Mouse (Mus musculus) embryonic fibroblast, embryonic 13.5 days (primary cell): ENCODE results near the gene Ggcx.

Experiments
- CTCF ChIP-seq: IDR thresholded peaks from 2 replicates; pipeline ENCODE4 v1.5.1; 2011; ENCODE audit warnings: mild to moderate bottlenecking, control low read depth, low read length, moderate library complexity, borderline replicate concordance; ENCODE audit not compliant: insufficient read depth
- POLR2A ChIP-seq: IDR thresholded peaks from 2 replicates; pipeline ENCODE4 v1.6.1; 2011; ENCODE audit warnings: low read depth, mild to moderate bottlenecking, control low read depth, low read length, moderate library complexity

- TF ChIP-seq CTCF, result no peak
- no peak for TF ChIP-seq POLR2A
Measured at GRCm38 (mm10) chr6:72476836-72477235, 62.7 kb downstream of the Ggcx start.
